Mouse (Mus musculus) embryonic facial prominence, embryonic 10.5 days (tissue): Measurements from ENCODE around the gene 9530077C05Rik. TPM values are rescaled to one million over a fixed set of nuclear protein-coding genes. Genes with fewer than 3 reads are reported as not detected.
A peak's percentile ranks its signal among the peaks of the same experiment; 100 is the strongest.
"Not testable (repeated sequence)": the region's sequence is repeated elsewhere in the genome, so short reads cannot be mapped to it uniquely, and the experiment has no call there.

Experiments
- DNase-seq: peaks from one replicate; pipeline ENCODE4 v3.0.0-alpha.2; 2017; ENCODE audit warnings: low spot score
- H3K27ac ChIP-seq: fragments of 300-500 bp; sonication (generic); replicated peaks from 2 replicates; pipeline ENCODE4 v1.5.1; 2016; ENCODE audit warnings: mild to moderate bottlenecking
- H3K27me3 ChIP-seq: fragments of 300-500 bp; sonication (generic); replicated peaks from 2 replicates; pipeline ENCODE4 v1.6.1; 2016; ENCODE audit warnings: low read depth, mild to moderate bottlenecking; ENCODE audit not compliant: poor library complexity, severe bottlenecking
- H3K36me3 ChIP-seq: fragments of 300-500 bp; sonication (generic); replicated peaks from 2 replicates; pipeline ENCODE4 v1.6.1; 2016; ENCODE audit warnings: mild to moderate bottlenecking, moderate library complexity
- H3K4me1 ChIP-seq: fragments of 300-500 bp; sonication (generic); 2 replicates; pipeline ENCODE4 v1.6.1; 2016
- H3K4me3 ChIP-seq: fragments of 300-500 bp; sonication (generic); 2 replicates; pipeline ENCODE4 v1.5.1; 2016; ENCODE audit warnings: mild to moderate bottlenecking, moderate library complexity
- H3K9me3 ChIP-seq: fragments of 300-500 bp; sonication (generic); 2 replicates; pipeline ENCODE4 v1.6.1; 2016; ENCODE audit warnings: mild to moderate bottlenecking
- WGBS: fragments of 180-500 bp; shearing (Covaris S2); methylation state at CpG from one replicate; pipeline ENCODE4 v1.1.7; 2016; 5-methylcytosine and 5-hydroxymethylcytosine counted together
- polyA plus RNA-seq: library from polyadenylated mRNA; unstranded; fragments of >200 nt; fragmentation: Nextera tagmentation; extraction: Ambion mirVana; gene quantifications from 2 replicates; pipeline ENCODE4 v1.2.1, GENCODE M21; 2016

9530077C05Rik gene
- polyA plus RNA-seq, 1 experiment from 2014 or later, result 6.8 TPM

DNA sequence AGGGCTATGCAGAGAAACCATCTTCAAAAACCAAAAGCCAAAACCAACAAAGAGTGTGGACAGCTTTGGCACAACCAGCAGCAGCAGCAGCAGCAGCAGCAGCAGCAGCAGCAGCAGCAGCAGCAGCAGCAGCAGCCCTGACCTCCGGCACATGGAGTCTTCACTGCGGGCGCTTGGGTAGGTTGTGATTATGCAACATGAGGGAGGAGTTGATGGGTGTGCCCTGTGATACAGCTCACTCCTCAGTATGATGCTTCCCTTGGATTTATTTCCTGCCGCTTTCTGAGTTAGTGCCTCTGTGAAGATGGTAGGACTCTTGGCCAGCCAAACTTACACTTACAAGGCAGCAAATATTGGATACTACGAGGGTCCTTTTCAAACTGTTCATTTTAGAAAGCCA lies 35.9 kb downstream of the 9530077C05Rik start:
- DNase-seq, result no peak
- H3K4me3 ChIP-seq, result no peak overlapping the region
- H3K9me3 ChIP-seq, result no peaks in the 10 kb centered on the region
- 93% methylated on average over 5 of the region's 5 CpGs for WGBS
- H3K4me1 ChIP-seq, result no peaks in the 10 kb centered on the region
- H3K27me3 ChIP-seq, result no peaks in the 10 kb centered on the region
- peaks cover 72% of the 10 kb centered on the region for H3K36me3 ChIP-seq
- H3K27ac ChIP-seq, result no peak overlapping the region

- H3K27ac ChIP-seq, result no peak overlapping the region
- no peak for DNase-seq
- H3K9me3 ChIP-seq, result no peaks in the 10 kb centered on the region
- H3K36me3 ChIP-seq, result peaks cover 84% of the 10 kb centered on the region
- H3K27me3 ChIP-seq, result no peaks in the 10 kb centered on the region
- no peaks in the 10 kb centered on the region for H3K4me1 ChIP-seq
- no peak overlapping the region for H3K4me3 ChIP-seq
- 87% methylated on average over 13 of the region's 13 CpGs for WGBS
These were observed 37.1 kb downstream of the 9530077C05Rik start for GRCm38 (mm10) chr9:22448420-22448819.

GRCm38 (mm10) chr9:22449209-22449608 lies 37.9 kb downstream of the 9530077C05Rik start:
- DNase-seq, result no peak
- Histone ChIP-seq H3K4me1 (no peaks in the 10 kb centered on the region), H3K4me3 (no peak overlapping the region), H3K27ac (no peak overlapping the region), H3K9me3 (no peaks in the 10 kb centered on the region), H3K36me3 (peaks cover 92% of the 10 kb centered on the region), H3K27me3 (no peaks in the 10 kb centered on the region)
- WGBS, result 90% methylated on average over 6 of the region's 6 CpGs

GRCm38 (mm10) chr9:22452697-22453096 lies 41.4 kb downstream of the 9530077C05Rik start:
- Histone ChIP-seq H3K4me3 (no peak overlapping the region), H3K4me1 (no peaks in the 10 kb centered on the region), H3K27me3 (no peaks in the 10 kb centered on the region), H3K27ac (no peak overlapping the region), H3K36me3 (peaks cover 100% of the 10 kb centered on the region), H3K9me3 (no peaks in the 10 kb centered on the region)
- WGBS, result 88% methylated on average over 10 of the region's 10 CpGs
- no peak for DNase-seq

DNA sequence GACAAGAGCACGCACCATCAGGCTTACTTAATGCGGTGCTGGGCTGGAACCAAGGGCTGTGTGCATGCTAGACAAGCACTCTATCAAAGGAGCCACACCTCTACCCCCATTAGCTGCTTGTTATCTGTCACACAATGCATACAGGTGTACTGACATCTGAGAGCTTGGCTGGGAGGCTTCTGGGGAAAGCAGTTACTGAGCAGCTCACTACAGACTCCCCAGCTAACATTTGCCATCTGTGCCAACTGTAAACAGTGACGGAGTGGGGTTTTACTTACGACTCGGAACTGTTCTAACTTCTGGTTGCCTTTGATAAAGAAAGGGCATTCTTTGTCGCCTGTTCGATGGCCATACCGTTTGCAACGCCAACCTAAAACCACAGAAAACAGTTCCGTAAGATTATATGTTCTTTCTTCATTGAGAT lies 42.2 kb downstream of the 9530077C05Rik start:
- no peak overlapping the region for H3K27ac ChIP-seq
- H3K9me3 ChIP-seq, result no peaks in the 10 kb centered on the region
- no peak overlapping the region for H3K4me3 ChIP-seq
- DNase-seq, result no peak
- 94% methylated on average over 10 of the region's 10 CpGs for WGBS
- peaks cover 97% of the 10 kb centered on the region for H3K36me3 ChIP-seq
- no peaks in the 10 kb centered on the region for H3K27me3 ChIP-seq
- no peaks in the 10 kb centered on the region for H3K4me1 ChIP-seq

- not testable (repeated sequence) for DNase-seq, H3K9me3 ChIP-seq, H3K4me3 ChIP-seq, H3K4me1 ChIP-seq, H3K27ac ChIP-seq, H3K27me3 ChIP-seq
- H3K36me3 ChIP-seq, result peaks cover 96% of the 10 kb centered on the region
- 90% methylated on average over 8 of the region's 8 CpGs for WGBS
These were observed 42.7 kb downstream of the 9530077C05Rik start, which contains the start of gene Gm17545 for GRCm38 (mm10) chr9:22453990-22454389. Gene Gm17545 (plus strand): TSS chr9:22454290.

- Histone ChIP-seq H3K36me3 (peaks cover 86% of the 10 kb centered on the region), H3K4me3 (no peak overlapping the region), H3K9me3 (no peaks in the 10 kb centered on the region), H3K27ac (no peak overlapping the region), H3K27me3 (no peaks in the 10 kb centered on the region), H3K4me1 (no peaks in the 10 kb centered on the region)
- no peak for DNase-seq
These were observed 43.7 kb downstream of the 9530077C05Rik start for GRCm38 (mm10) chr9:22455041-22455440.

DNA sequence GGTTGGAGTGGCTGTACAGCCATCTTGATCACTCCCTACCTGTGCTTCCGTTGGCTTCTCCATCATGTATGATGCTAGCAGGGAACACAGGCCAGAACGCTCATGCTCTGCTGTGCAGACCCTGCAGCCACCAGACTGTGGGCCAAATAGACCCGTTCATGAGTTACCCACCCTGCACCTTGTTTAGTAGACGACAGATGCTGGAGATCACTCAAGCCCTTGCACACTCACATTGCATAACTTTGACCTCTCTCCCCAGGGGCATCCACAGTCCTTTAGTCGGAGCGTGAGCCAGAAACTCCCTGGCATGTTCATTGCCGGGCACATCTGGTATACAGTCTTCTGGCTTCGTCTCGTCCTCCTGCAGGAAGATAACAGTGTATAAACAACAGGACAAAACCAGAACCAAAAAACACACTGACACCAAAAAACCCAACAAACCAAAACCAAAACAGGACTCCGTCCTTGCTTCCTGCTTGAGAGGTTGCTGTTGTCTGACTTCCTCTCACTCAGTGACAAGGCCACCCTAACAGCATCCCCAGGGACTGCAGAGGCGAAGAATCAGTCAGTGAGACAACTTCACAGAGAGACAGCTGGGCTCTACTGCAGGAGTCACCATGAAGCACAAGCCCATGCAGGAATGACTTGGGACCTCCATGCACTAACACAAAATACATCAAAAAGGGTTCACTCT lies 46.0 kb downstream of the 9530077C05Rik start:
- Histone ChIP-seq H3K36me3 (peaks cover 81% of the 10 kb centered on the region), H3K4me3 (no peak overlapping the region), H3K9me3 (no peaks in the 10 kb centered on the region), H3K27ac (no peak overlapping the region), H3K4me1 (no peaks in the 10 kb centered on the region), H3K27me3 (no peaks in the 10 kb centered on the region)
- no peak for DNase-seq
- WGBS, result 91% methylated on average over 11 of the region's 11 CpGs

GRCm38 (mm10) chr9:22461946-22462345 lies 50.6 kb downstream of the 9530077C05Rik start:
- H3K27ac ChIP-seq, result no peak overlapping the region
- H3K36me3 ChIP-seq, result peaks cover 57% of the 10 kb centered on the region
- DNase-seq, result no peak
- WGBS, result 86% methylated on average over 3 of the region's 3 CpGs
- H3K4me3 ChIP-seq, result no peak overlapping the region
- no peaks in the 10 kb centered on the region for H3K9me3 ChIP-seq
- no peaks in the 10 kb centered on the region for H3K27me3 ChIP-seq
- H3K4me1 ChIP-seq, result peaks cover under 1% of the 10 kb centered on the region; the same call in 1 of the 2 replicates

DNA sequence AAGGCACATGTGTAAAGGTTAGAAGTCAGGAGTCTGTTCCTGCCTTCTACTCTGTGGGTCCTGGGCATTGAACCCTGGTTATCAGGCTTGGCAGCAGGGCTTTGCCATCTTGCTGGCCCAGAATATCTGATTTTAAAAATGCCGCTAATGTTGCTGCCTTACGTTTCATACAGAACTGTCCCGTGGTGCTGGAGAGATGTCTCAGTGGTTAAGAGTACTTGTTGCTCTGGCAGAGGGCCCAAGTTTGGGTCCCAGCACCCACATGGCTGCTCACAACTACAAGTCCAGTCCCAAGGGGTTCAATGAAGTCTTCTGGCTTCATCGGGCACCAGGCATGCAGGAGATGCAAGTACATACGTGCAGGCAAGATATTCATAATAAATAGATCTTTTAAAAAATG lies 54.9 kb downstream of the 9530077C05Rik start:
- Histone ChIP-seq H3K9me3 (no peaks in the 10 kb centered on the region), H3K27me3 (no peaks in the 10 kb centered on the region), H3K36me3 (peaks cover 32% of the 10 kb centered on the region), H3K27ac (no peak overlapping the region), H3K4me3 (no peak overlapping the region), H3K4me1 (peaks cover 8% of the 10 kb centered on the region)
- no peak for DNase-seq
- 98% methylated on average over 5 of the region's 5 CpGs for WGBS

GRCm38 (mm10) chr9:22467371-22468169 lies 56.3 kb downstream of the 9530077C05Rik start:
- WGBS, result under 1% methylated on average over 73 of the region's 73 CpGs
- Histone ChIP-seq H3K36me3 (peaks cover 22% of the 10 kb centered on the region), H3K4me1 (peaks cover 8% of the 10 kb centered on the region), H3K27me3 (no peaks in the 10 kb centered on the region), H3K9me3 (no peaks in the 10 kb centered on the region), H3K4me3 (peak overlapping the region; percentile 91), H3K27ac (peak overlapping the region; percentile 94)
- DNase-seq, result no peak

DNA sequence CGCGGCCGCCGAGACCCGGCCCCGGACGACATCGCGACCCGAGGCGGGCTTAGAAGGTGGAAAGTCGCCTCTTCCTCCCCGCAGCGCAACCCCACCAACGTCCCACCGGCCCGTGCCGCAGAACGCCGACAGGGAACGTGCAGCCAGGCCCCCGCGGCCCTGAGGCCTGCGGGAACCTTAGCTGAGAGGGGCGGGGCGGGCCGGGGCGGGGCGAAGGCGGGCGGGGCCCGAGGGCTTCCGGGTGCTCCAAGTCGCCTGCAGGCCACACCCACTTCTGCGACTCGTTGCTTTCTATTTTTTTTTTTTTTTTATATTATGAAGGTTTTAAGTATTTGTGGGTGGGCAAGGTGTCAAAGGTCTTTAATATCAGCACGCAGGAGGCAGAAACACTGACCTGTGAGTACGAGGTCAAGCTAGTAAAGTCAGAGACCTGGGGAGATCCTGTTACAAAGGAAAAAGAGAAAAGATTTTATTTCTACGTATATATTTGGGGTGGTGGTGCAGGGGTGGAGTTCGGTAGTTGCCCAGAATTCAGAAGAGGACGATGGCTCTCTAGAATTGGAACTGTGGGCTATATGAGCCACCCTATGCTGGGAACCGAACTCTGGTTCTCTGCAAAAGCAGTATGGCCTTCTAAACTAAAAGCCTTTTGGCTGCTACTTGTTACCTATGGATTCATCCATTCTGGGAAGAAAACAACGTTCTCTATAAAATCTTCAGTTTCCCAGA lies 57.0 kb downstream of the 9530077C05Rik start:
- peak; percentile 92 for DNase-seq
- WGBS, result 3% methylated on average over 43 of the region's 43 CpGs
- H3K4me3 ChIP-seq, result peak overlapping the region; percentile 91
- H3K36me3 ChIP-seq, result peaks cover 22% of the 10 kb centered on the region
- H3K4me1 ChIP-seq, result peaks cover 8% of the 10 kb centered on the region
- H3K27ac ChIP-seq, result peak overlapping the region; percentile 94
- H3K27me3 ChIP-seq, result no peaks in the 10 kb centered on the region
- H3K9me3 ChIP-seq, result no peaks in the 10 kb centered on the region
